Mouse (Mus musculus) telencephalon, adult 2 months (tissue): ENCODE data around the gene Urm1.

Experiments used
- DNase-seq: peaks from one replicate; pipeline ENCODE4 v3.0.0-alpha.2; 2011; ENCODE audit warnings: low read depth, low spot score

Gene Urm1

DNA sequence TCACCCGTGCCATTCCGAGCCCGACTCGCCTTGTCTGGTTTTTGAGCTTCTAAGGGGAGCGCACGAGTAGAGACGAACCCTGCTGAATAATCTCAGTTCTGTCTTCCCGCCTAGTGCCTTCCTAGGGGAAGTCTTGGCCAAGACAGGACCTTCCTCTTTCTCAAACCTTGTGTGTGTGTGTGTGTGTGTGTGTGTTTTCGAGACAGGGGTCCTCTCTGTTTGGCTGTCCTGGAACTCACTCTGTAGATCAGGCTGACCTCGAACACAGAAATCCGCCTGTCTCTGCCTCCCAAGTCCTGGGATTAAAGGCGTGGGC, 7.8 kb downstream of the Urm1 start:
- DNase-seq, result no peak

DNA sequence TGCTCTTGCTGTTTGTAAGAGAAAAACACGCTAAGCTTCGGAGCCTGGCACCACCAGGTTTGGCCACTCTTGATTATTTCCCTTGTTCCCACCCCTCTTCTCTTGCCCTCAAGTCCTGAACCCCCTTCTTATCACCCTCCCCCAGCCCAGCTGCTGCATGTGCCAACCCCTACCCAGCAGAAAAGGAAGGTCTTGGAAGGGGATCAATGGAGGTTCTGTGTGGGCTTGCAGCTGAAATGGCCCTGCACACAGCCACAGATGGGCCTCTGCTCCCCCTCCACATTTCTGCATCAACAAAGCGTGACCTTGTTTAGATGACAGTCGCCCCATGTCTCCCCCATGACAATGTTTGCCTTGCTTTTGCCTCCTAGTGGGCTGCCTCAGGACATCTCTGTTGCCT, 11.2 kb downstream of the Urm1 start:
- DNase-seq, result peak; percentile 90

DNA sequence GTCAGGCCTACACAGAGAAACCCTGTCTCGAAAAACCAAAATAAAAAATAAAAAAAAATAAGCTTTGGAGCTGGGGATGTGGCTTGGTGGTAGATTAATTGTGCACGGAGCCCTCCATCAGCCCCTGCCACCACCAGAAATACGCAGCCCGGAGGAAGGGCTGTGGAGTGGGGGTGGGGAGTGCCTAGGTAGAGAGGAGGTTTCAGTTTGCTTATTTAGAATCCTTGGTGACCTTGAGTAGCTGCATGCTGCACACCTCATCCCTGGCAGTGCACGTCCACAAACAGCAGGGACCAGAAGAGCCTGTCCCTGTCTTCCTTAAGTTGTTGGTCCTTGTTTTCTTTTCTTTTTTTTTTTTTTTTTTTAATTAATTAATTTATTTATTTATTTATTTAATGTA, 13.9 kb downstream of the Urm1 start:
- DNase-seq, result no peak

DNA sequence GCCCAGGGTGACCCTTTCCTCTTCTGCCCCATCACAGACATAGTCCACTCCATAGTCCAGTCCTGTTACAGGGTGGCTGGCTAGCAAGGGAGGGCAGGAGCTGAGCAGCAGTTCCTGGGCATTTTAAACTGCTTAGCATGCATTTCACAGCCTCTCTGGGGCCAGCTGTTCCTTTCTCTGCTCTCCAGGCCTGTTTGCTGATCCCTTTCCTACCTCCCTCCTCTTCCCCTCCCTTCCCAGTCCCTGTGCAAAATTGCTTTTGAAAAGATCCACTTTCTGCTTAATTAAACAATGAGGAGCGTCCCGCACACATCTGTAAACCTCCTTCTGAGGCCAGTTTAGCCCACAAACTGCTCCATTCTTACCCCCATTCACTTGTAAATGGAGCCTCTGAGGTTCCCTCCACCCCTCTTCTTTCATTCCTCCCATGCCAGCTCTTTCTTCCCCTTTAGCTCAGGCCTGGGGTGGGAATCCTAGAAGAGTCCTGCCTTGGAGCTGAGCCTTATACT, 15.6 kb downstream of the Urm1 start:
- DNase-seq, result no peak

DNA sequence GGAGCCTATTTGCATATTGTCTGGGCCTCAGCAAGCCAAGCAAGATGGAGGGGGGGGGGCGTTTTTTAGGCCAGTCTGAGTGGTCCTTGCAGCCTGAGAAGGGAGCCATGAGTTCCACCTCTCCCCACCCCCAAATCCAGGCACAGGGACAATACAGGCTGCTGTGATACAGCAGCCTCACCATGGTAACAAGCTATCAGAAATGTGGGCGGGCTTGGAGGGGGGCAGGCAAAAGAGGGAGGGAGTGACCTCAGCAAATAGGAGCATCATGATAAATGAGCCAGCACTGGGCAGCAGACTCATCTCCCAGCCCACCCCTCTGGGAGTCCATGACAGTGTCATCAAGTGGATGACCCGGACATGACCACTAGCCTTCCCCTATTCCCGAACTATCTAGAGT, 19.6 kb downstream of the Urm1 start:
- DNase-seq, result no peak

DNA sequence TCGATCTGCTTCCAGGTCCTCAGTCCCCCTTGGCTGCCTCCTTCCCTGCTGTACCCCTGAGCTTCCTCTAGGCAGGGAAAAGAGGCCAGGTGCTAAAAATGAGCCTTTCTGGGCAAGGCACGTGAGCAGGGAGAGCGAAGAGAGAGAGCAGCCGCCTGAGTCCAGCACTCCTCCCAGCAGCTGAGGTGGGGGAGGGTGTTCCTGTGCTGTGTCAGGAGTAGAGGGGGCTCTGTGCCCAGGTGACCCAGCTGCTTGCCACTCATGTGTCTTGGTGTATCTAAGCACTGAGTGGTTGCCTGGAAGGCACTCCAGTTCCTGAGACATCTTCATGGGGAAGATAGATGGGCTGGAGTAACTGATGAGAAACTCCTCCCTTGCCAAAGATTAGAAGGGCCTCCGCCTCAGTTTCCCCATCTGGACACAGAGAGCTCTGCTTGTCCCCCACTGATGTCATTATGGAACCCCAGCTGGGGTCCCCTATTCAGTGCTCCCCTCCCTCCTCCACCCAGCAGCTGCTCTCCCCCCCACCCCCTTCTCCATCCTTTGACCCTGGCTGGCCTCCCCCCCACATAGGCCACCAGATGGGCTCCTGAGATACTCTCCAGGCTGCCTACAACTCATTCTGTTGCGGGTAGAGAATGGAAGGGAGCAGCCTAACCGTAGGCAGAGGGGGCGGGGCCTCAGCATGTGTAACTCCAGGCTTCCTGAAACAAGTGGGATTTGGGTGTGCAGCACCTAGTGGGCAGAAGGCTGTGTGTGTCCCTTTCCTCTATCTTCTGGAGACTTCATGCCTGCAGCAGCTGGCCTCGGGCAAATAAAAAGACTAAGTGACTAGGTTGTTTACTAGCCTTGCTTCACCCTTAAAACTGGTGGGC, 23.6 kb downstream of the Urm1 start:
- DNase-seq, result no peak

DNA sequence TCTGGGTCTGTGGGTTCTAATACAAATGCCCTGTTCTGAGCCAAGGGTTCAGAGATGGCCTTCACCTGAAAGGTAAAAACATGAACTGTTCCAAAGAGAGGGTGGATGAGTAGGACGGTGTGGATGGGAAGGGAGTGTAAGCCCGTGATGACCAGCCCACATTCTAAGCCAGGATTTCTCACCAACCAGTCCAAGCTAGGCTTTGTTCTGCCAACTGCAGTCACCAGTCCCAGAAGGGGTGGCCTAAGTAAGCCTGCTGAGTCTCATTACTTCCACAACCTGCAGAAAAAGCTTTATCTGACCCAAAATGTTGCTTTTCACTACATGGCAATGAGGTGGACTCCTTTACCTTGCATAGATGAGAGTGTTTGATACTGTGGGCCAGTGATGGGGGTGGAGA, 24.2 kb downstream of the Urm1 start:
- DNase-seq, result no peak

DNA sequence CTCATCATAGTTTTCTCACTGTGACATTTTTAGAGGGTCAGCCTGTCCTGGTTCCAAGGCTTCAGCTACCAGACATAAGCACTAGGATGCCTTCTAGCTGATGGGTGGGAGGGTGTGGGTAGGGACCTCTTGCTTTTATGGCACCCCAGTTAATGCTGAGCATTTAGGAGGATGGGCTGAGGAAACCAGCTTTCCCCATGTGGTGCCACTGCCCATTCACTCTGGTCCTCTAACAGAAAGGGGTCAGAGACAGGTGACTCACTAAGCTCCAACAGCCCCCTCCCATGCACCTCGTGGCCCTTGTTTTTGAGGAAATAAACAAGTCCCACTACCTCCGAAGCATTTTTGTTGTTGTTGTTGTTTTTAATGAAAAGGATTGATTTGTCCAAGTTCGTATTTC, 24.8 kb downstream of the Urm1 start:
- DNase-seq, result no peak

DNA sequence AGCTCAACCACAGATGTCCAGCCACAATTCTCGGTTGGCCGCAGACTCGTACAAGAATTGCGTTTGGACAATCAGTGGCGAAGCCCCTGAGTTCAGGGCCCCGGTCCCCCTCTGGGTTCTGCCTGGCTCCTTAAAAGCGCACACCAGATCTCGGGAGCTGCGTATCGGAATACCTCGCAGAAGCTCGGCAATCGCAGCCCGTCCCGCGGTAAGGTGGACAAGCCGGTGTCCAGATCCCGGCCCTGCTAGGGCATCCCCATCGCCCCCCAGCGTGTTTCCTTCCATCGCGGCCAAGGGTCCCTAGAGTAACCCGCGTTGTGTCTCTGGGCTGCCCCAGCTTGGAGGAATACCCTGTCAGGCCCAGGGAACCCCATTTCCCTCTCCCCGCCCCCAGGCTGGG, 25.8 kb downstream of the Urm1 start:
- DNase-seq, result no peak

DNA sequence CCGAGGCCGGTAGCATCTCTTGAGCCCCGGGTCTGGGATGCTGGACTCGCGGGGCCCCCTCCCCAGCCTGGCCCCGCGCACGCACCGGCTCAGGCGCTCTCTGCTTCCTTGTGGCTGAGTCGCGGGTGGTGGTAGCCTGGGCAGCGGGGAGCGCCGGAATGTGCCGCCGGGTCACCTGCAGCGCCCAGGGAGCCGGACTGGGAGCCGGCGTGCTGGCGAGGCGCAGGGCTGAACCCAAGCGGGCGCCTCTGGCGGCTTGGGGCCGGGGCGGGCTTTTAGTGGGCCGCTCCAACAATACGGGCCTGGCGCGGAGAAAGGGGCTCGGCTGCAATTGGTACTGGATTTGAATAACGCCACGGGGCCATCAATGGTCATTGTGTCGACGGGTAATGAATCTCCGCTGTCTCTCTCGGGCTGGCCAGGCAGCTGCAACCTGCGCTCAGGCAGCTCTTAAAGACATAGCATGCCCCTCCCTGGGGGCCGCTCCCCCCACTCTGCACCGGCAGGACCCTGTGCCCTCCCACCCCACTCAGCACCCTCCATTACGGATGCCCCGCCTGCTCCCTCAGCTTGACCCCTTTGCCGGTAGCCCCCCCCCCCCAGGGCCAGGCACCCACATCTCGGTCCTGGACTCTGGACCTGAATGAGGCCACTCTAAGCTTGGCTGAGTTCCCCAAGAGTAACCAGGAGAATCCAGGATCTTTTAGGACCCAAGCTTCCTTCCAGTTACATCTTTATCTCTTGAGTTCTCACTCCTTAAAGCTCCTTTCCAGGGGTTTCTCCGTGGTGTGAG, 26.4 kb downstream of the Urm1 start:
- no peak for DNase-seq

DNA sequence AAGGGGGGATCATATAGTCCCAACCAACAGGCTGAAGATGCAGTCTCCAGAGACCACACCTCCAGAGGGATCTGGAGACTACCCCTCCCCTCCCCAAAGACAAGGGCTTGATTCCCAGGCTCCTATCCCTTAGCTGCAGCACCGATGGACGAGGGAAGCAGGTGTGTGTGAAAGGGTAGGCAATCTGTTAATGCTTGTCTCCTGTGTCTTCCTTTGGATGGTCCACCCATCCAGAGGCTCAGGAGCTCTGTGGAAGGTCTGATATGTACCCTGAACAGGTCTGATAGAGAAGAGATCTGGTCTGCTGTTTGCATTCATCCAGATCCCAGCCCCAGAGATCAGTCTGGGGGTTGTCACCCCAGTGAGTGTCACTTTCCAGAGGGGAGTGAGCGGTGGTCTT, 27.0 kb downstream of the Urm1 start:
- DNase-seq, result no peak

DNA sequence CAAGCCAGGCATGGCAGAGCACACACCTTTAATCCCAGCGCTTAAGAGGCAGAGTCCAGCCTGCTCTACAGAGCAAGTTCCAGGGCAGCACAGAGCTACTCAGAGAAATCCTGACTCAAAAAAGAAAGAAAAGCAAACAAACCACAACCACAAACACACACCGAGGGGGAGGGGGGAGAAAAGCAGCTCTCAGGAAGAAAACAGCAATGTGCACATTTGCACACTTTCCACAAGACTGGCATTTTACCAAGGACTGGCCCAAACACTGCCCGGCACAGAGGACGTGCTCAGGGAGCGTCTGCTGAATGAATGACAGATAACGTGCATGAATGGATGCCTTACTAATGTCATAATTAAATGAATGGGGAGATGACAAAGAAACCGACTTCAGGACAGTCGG, 29.2 kb downstream of the Urm1 start:
- no peak for DNase-seq

DNA sequence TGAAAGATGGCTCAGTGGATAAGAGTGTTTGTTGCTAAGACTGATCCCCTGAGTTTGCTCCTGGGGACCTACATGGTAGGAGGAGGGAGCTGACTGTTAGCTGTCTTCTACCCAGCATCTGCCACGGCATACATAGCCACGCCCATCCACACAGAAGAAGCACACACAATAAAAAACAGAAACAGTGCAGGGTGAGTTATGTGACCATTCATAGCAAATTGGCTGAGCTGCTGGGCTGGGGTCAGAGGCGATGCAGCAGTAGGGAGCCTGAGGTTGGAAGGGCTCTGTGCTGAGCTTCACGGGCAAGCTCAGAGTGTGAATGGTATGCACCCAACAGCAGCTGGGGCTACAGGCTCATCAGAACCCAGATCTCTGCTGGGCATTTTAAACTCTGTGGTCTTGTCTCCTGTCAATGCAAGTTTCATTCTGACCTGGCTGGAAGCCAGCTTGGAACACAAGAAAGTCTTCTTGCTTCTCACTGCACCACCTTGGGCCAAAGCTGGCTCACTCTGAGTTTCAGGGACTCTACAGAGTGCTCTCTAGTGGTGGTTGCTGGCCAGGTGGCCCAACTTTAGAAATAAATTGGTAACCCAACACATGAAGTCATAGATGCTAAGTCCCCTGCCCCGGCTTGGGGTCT, 30.1 kb downstream of the Urm1 start:
- no peak for DNase-seq

DNA sequence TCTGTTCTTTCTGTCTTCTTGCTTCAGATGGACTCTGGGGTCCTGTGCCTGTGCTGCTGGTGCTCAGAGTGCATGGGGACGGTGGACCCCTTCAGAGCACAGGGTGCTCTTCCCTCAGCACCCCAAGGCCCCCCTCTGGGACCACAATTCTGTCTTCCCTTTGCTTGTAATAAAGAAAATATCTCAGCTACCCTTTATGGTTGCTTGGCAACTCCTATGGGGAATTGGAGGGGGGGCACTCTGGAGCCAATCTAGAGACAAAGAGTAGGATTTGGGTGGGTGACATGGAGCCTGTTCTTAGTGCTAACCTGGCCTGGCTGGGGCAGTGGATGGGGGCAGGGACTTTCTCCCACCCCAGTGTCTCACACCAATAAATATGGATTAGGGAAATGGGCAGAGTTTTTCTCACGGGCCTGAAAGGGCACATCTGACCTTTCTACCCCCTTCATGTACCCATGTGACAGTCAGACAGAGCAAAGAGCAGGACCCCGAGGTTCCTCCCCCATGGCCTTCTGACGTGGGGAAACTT, 33.1 kb downstream of the Urm1 start:
- no peak for DNase-seq

DNA sequence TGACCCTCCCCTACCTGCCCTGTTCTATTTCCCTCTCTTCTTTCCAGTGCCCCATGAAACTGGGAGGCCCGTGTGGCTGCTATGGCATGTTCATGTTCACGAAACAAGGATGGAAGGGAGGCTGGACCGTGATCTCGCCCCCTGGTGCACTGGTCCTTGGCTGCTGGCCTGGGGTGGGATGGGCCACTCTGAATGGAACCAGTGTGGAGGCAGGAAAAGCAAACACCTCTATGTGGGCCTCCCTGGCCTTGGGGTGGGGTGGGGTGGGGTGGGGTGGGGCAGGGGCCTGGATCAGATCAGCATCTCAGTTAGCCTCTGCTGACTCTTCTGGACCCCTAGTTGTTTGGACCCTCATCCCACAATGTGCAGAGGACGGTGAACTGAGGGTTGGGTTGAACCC, 33.9 kb downstream of the Urm1 start:
- no peak for DNase-seq

DNA sequence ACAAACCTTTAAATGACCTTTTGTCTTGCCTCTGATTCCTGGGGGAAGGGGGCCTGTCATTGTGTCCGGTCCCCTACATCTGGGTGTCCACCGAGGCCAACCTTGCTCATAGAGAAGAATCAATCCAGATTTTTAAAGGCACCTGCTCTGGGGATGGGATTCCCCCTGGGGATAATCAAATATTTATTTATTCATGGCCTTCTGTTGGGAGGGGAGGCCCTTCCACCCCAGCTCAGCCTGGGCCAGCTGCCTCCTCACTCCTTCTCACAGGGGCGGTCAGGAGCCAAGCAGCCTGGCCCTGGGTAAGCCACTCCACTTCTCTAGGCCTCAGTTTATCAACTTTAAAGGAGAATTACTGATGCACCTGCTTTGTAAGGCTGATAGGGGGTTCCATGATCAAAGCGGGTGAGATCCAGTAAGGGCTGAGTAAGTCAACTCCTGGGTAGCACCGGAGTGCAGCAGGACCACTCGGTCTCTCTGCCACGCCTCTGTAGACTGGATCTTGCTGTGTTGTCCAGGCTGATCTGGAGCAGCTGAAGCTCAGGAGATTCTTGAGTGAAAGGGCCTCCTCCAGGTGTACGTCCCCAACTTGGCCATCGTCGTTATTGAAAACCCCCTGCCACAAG, 35.8 kb downstream of the Urm1 start:
- DNase-seq, result no peak

DNA sequence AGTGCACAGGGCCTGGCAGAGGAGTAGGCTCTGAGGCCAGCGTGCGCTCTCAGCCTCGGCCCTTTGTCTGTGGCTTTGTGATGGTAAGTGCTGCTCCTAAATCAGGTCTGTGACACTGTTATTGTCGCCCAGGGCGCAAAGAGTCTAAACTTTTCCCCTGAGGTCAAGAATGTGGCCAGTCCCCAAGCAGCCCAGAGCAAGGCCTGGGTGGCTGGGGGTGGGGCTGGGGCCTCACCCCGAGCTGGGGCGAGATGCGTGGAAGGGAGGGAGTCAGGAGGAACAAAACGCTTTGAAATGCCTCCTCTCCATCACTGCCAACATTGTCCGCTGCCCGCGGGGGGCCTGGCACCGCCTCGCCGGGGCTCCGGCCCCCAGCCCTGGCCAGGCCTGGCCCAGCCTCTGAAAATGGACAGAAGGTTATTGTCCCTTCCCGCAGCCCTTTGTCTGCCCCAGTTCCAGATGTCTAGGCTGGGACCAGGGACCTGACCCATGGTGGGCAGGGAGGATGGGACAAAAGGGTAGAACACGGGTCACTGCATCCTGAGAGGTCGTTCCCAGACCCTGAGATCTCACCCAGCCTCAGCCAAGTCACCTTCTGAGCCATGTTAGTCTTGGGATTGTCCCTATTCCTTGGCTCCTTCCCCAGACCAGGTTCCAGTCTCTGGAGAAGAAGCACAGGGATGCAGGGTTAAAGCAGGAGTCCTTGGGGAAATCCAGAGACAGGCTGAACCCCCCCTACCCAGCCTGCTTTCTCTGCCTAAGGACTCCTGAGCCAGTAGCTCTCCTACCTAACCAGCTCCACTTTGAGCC, 36.8 kb downstream of the Urm1 start:
- DNase-seq, result peak; percentile 69

DNA sequence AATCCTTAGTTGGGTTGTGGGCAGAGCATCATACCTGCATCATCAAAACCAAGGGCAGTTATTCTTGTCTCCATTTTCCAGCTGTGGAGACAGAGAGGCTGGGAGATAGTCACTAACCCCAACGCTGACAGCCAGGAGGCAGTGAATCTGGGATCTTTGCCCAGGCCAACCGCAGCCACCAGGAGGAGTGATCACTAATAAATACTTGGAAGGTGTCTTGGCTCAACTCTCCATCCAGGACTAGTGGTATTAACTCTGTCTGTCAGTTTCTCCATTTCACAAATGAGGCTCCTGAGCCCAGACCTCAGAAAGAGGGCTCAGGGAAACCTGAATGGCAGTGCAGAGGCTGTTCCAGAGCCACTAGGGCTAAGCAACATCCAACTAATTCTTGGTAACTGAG, 37.5 kb downstream of the Urm1 start:
- DNase-seq, result no peak

DNA sequence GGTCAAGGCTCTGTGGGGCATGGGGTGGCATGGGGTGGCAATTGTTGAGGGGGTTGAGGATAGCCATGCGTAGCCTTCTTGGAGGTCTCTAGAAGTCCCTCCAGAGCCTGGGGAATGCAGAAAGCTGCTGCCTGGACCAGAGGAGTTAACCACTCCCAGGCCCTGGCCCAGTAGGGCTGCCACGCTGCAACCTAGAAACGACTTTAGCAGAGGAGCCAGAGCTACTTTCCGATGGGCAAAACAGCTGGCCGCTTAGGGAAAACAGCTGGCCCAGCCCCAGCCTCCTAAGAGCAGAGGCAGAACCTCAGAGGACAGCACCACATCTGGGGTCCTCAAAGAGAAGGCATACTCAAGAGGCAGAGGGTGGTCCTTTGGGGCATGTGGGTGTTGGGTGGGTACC, 38.1 kb downstream of the Urm1 start:
- DNase-seq, result no peak

DNA sequence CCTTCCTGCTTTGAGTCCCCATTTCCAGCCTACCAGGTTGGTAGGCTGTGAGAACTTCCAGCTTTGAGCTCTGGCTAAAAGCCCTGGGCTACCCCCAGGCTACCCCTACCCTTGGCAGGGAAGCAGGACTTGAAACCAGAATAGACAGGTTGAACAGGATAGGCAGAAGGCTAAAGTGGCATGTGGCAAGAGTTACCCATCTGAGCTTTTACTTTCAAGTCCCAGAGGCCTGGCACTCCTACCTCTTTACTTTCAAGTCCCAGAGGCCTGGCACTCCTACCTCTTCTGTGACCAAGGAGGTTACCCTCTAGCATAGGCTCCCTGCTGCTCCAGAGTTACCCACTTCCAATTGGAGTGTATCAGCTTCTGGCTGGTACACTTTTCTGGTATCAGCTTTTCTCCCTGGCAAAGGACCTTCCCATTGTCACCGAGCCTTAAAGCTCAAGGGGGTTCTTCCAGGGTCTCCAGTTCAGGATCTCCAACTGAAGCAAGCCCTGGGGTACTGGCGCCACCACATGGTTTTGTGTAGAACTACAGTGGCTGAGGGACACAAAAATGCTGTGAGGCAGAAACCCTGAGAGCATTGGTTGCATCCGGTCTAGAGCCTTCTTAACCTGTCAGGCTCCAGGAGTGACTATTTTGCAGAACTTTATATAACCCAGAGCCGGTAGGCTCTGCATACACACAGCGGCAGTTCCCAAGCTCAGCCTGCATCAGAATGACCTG, 39.0 kb downstream of the Urm1 start:
- no peak for DNase-seq
